Mouse (Mus musculus) lung, postnatal 0 days (tissue): ENCODE measurements around the gene Hspa12b. TPM values are rescaled to one million over a fixed set of nuclear protein-coding genes. Genes with fewer than 3 reads are reported as not detected.
A peak's percentile ranks its signal among the peaks of the same experiment; 100 is the strongest.

Experiments used
- ATAC-seq: fragments of 200-750 bp; cut with Nextera tagmentation; 2 replicates; pipeline ENCODE4 v1.8.0; 2017; ENCODE audit warnings: moderate library complexity
- DNase-seq: peaks from one replicate; pipeline ENCODE4 v3.0.0-alpha.2; 2016; ENCODE audit warnings: low spot score
- H3K27ac ChIP-seq: fragments of 300-500 bp; sonication (generic); 2 replicates; pipeline ENCODE4 v1.5.1; 2014; ENCODE audit warnings: antibody characterized with exemption, mild to moderate bottlenecking, low read length, mixed read lengths
- H3K27me3 ChIP-seq: fragments of 300-500 bp; sonication (generic); replicated peaks from 2 replicates; pipeline ENCODE4 v1.6.1; 2014; ENCODE audit warnings: low read length, mixed read lengths; ENCODE audit not compliant: insufficient read depth
- H3K36me3 ChIP-seq: fragments of 300-500 bp; sonication (generic); 2 replicates; pipeline ENCODE4 v1.6.1; 2014; ENCODE audit warnings: low read length, mixed read lengths; ENCODE audit not compliant: insufficient read depth
- H3K4me1 ChIP-seq: fragments of 300-500 bp; sonication (generic); 2 replicates; pipeline ENCODE4 v1.6.1; 2014; ENCODE audit warnings: antibody characterized with exemption, low read depth, low read length, mixed read lengths; ENCODE audit not compliant: insufficient read depth
- H3K4me2 ChIP-seq: fragments of 300-500 bp; sonication (generic); replicated peaks from 2 replicates; pipeline ENCODE4 v1.6.1; 2014; ENCODE audit warnings: low read depth, mild to moderate bottlenecking, low read length, moderate library complexity, mixed read lengths
- H3K4me3 ChIP-seq: fragments of 300-500 bp; sonication (generic); 2 replicates; pipeline ENCODE4 v1.5.1; 2014; ENCODE audit warnings: low read depth, low read length
- H3K9ac ChIP-seq: fragments of 300-500 bp; sonication (generic); replicated peaks from 2 replicates; pipeline ENCODE4 v1.6.1; 2014; ENCODE audit warnings: low read depth, mild to moderate bottlenecking
- H3K9me3 ChIP-seq: fragments of 300-500 bp; sonication (generic); 2 replicates; pipeline ENCODE4 v1.6.1; 2016; ENCODE audit warnings: low read length, mixed read lengths
- CTCF ChIP-seq: IDR thresholded peaks from 2 replicates; pipeline ENCODE4 v1.5.1; 2016; ENCODE audit warnings: antibody characterized with exemption, mild to moderate bottlenecking
- EP300 ChIP-seq: IDR thresholded peaks from 2 replicates; pipeline ENCODE4 v1.6.1; 2016; ENCODE audit warnings: antibody characterized with exemption, mild to moderate bottlenecking, control low read depth
- WGBS: fragments of 180-500 bp; shearing (Covaris S2); extraction: QIAGEN DNeasy Blood & Tissue Kit; methylation state at CpG from one replicate; pipeline ENCODE4 v1.1.7; 2014; 5-methylcytosine and 5-hydroxymethylcytosine counted together
- polyA plus RNA-seq: library from polyadenylated mRNA; unstranded; fragments of >200 nt; fragmentation: Nextera tagmentation; extraction: Ambion mirVana; gene quantifications from 2 replicates; pipeline ENCODE4 v1.2.1, GENCODE M21; 2015

Gene Hspa12b
- polyA plus RNA-seq, 1 experiment from 2014 or later, result 17.9 TPM

GRCm38 (mm10) chr2:131172322-131172721, 45.2 kb downstream of the Hspa12b start:
- Histone ChIP-seq H3K4me1 (peaks cover 7% of the 10 kb centered on the region; the same call in 1 of the 2 replicates), H3K27ac (no peak overlapping the region), H3K9me3 (no peaks in the 10 kb centered on the region), H3K27me3 (0 out of 2 replicates have a peak, but pooled peaks cover 5% of the 10 kb centered on the region), H3K36me3 (0 out of 2 replicates have a peak, but pooled peaks cover 3% of the 10 kb centered on the region), H3K4me2 (no peak overlapping the region), H3K4me3 (no peak overlapping the region), H3K9ac (no peak overlapping the region)
- DNase-seq (no peak), ATAC-seq (no peak)
- TF ChIP-seq CTCF (no peak), EP300 (no peak)
- WGBS, result 62% methylated on average over 9 of the region's 9 CpGs

GRCm38 (mm10) chr2:131174700-131175099, 47.6 kb downstream of the Hspa12b start:
- Histone ChIP-seq H3K27ac (no peak overlapping the region), H3K27me3 (0 out of 2 replicates have a peak, but pooled peaks cover 5% of the 10 kb centered on the region), H3K4me2 (peak overlapping the region; percentile 65), H3K4me3 (peak overlapping the region; percentile 35), H3K4me1 (peaks cover 24% of the 10 kb centered on the region), H3K9ac (no peak overlapping the region; the same call in 1 of the 2 replicates), H3K9me3 (no peaks in the 10 kb centered on the region), H3K36me3 (0 out of 2 replicates have a peak, but pooled peaks cover 3% of the 10 kb centered on the region)
- ATAC-seq (peak; percentile 36), DNase-seq (peak; percentile 95)
- WGBS, result 5% methylated on average over 11 of the region's 11 CpGs
- TF ChIP-seq CTCF (no peak), EP300 (no peak)

- 0 out of 2 replicates have a peak, but pooled peaks cover 3% of the 10 kb centered on the region for H3K36me3 ChIP-seq
- H3K9me3 ChIP-seq, result no peaks in the 10 kb centered on the region
- 0 out of 2 replicates have a peak overlapping the region, but pooled peaks have one; percentile 59 for H3K27ac ChIP-seq
- peaks cover 24% of the 10 kb centered on the region for H3K4me1 ChIP-seq
- H3K9ac ChIP-seq, result no peak overlapping the region
- H3K4me2 ChIP-seq, result no peak overlapping the region
- WGBS, result 72% methylated on average over 3 of the region's 3 CpGs
- DNase-seq, result no peak
- TF ChIP-seq CTCF (no peak), EP300 (no peak)
- 0 out of 2 replicates have a peak, but pooled peaks cover 5% of the 10 kb centered on the region for H3K27me3 ChIP-seq
- H3K4me3 ChIP-seq, result no peak overlapping the region
- ATAC-seq, result no peak
Observed at GRCm38 (mm10) chr2:131175286-131175944, 48.3 kb downstream of the Hspa12b start.

GRCm38 (mm10) chr2:131175945-131176309, 48.8 kb downstream of the Hspa12b start:
- DNase-seq (no peak), ATAC-seq (no peak)
- Histone ChIP-seq H3K4me1 (peaks cover 24% of the 10 kb centered on the region), H3K4me3 (no peak overlapping the region), H3K9me3 (no peaks in the 10 kb centered on the region), H3K9ac (no peak overlapping the region), H3K27me3 (0 out of 2 replicates have a peak, but pooled peaks cover 5% of the 10 kb centered on the region), H3K4me2 (no peak overlapping the region), H3K27ac (peak overlapping the region; percentile 59; the same call in 1 of the 2 replicates), H3K36me3 (no peaks in the 10 kb centered on the region)
- TF ChIP-seq EP300, result no peak
- no peak for TF ChIP-seq CTCF
- 60% methylated on average over 1 of the region's 1 CpGs for WGBS

GRCm38 (mm10) chr2:131176491-131176890, 49.4 kb downstream of the Hspa12b start:
- no peak overlapping the region for H3K4me3 ChIP-seq
- H3K9ac ChIP-seq, result no peak overlapping the region
- ATAC-seq (peak; percentile 11), DNase-seq (peak; percentile 73)
- 0 out of 2 replicates have a peak, but pooled peaks cover 5% of the 10 kb centered on the region for H3K27me3 ChIP-seq
- H3K36me3 ChIP-seq, result no peaks in the 10 kb centered on the region
- TF ChIP-seq CTCF (no peak), EP300 (no peak)
- no peaks in the 10 kb centered on the region for H3K9me3 ChIP-seq
- H3K4me2 ChIP-seq, result peak overlapping the region; percentile 95; the same call in 1 of the 2 replicates
- 37% methylated on average over 5 of the region's 5 CpGs for WGBS
- H3K27ac ChIP-seq, result peak overlapping the region; percentile 59
- peaks cover 24% of the 10 kb centered on the region for H3K4me1 ChIP-seq

GRCm38 (mm10) chr2:131177932-131178331, 50.9 kb downstream of the Hspa12b start:
- Histone ChIP-seq H3K27me3 (no peaks in the 10 kb centered on the region), H3K36me3 (no peaks in the 10 kb centered on the region), H3K4me1 (peaks cover 24% of the 10 kb centered on the region), H3K9ac (peak overlapping the region; percentile 23; the same call in 1 of the 2 replicates), H3K4me3 (peak overlapping the region; percentile 78), H3K9me3 (no peaks in the 10 kb centered on the region), H3K27ac (peak overlapping the region; percentile 32; the same call in 1 of the 2 replicates), H3K4me2 (peak overlapping the region; percentile 95)
- no peak for ATAC-seq
- 63% methylated on average over 9 of the region's 9 CpGs for WGBS
- no peak for DNase-seq
- TF ChIP-seq EP300 (no peak), CTCF (no peak)
